Mouse (Mus musculus) heart, adult 8-10 months (tissue): ENCODE results near the gene Hoxa4. TPM values are rescaled to one million over a fixed set of nuclear protein-coding genes. Genes with fewer than 3 reads are reported as not detected.

Source experiments
- DNase-seq: peaks from one replicate; pipeline ENCODE4 v3.0.0; 2022; ENCODE audit warnings: low spot score
- total RNA-seq, 4 experiments: library from RNA; stranded (reverse); gene quantifications; 2 replicates each; pipeline ENCODE4 v1.2.4; 2022

Gene Hoxa4
- total RNA-seq = under 1 TPM; 0.31 to 0.49 (median 0.38) TPM

DNA sequence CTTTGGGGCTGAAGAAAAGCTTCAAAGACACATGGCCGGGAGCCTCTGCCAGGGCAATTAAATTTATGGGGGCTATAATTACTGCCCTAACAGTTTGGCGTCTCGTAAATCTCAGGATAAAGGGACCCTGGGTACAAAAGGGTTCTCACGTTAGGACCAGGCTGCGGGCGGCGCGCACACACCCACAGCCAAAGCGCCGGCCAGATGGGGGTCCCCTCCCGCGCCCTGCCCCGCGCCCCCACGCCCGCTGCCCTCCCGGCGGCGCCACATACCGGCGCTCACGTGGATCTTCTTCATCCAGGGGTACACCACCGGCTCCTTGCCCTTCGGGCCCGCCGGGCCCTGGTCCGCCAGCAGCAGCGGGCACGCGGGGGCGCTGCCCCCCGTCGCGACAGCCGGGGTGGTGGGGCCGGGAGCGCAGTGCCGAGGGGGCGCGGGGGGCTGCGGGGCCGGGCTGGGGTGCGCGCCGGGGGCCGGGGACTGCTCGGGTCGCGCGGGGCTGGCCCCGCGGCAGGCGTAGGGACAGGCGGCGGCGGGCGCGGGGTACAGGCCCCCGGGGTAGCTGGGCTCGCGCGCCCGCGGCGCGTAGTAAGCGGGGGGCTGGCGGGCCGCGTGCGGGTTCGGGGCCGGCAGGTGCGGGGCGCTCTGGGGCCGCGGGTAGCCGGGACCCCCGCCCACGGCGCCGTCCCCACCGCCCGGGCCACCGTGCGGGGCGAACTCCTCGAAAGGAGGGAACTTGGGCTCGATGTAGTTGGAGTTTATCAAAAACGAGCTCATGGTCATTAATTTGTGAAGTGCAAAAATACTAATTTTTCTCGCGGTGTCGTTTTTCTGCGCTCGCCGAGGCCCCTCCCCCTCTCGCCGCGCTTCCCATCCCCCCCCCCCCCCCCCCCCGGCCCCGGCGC lies at the start of gene Hoxa4:
Gene Hoxa4, minus strand, starts transcription at position 848 of the 905 bp plus-strand sequence.
- DNase-seq = no peak

DNA sequence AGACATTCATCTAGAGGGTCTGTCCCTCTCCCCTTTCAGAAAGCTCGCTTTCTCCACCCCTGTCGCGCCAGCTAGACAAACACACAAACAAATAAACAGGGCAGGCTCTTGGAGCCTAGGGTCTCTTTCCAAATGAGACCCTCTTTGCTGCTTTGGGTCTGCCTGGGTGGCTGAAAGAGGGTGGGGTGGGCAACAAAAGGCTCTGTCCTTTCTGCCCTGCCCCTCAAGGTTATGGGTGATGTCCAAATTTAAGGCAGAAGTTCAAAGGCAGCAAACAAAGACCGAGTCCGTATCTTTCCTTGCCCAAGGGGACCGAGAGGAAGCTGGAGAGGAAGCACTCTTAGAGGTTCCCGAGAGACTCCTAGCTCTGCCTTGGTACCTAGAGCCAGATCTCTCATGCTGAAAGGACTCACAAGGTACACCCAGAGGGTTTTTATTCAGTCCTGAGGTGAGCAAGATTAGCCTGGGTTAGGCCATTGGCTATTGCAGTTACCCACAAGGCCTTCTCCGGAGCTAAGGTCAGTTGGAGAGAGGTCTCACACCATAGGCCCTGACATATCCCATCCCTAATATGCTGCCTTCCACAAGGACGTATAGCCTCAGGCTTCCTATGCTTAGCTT lies 49.6 kb upstream of the Hoxa4 start:
- no peak for DNase-seq

DNA sequence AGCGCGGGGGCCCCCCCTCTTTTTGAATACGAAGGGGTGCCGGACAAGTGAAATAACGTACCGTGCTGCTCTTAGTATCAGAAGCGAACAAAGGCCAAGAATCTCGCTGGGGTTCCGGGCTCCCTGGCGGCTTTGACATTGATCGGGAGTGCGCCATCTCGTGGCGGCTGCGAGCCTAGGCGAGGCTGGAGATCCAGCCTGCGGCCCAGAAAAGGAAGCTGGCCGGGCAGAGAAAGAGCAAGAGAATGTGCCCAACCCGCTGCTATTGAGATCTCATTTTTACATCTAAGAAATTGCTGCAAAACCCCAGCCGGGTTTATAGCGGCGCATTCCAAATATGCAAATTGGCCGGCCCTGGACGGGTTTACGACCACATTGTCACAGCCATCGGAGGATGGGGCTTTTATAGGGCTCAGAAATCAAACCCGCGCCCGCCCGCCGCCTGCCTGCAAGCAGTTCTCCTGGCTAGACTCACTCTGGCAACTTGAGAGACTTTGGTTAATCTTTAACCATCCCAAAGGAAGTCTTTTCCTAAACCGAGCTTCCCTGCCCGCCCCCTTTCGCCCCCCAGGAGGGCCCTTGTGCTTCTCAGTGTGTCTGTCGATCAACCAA lies 48.9 kb upstream of the Hoxa4 start, which contains the start of gene Hoxa10:
Gene Hoxa10, minus strand, starts transcription at position 466 of the 612 bp plus-strand sequence.
- peak; percentile 51 for DNase-seq

DNA sequence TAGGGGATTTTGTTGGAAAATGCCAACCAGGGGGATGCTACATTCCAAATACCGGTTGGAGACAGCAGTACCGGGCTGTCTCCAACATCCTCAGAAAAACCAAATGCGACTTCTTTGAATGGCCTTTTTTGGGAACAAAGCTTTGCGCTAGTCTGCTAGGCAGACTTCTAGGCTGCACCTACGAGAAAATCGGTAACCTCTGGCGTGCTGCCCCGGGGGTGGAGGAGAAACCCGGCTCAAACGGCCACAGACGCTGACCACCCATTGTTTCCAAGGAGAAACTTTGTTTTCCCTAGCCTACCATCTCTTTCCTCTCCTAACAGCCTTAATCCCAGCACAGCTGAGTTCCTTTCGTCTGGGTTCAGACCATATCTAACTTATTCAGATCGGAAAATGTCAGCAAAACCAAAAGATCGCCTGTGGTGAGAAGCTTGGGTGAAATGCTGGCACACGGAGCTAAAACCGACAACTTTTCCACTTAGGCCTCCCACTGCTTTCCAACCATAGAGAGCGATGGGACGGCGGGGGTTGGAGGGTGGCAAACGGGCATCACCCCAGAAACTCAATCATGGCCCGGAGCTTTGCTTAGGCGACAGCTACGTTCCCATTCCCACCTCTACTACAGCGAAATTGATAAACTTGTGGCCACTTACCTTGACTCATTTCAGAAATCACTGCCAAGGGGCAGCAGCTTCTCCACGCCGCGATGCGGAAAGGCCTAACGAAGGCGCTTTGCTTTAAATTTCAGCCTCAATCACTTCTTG lies 48.3 kb upstream of the Hoxa4 start:
- no peak for DNase-seq

DNA sequence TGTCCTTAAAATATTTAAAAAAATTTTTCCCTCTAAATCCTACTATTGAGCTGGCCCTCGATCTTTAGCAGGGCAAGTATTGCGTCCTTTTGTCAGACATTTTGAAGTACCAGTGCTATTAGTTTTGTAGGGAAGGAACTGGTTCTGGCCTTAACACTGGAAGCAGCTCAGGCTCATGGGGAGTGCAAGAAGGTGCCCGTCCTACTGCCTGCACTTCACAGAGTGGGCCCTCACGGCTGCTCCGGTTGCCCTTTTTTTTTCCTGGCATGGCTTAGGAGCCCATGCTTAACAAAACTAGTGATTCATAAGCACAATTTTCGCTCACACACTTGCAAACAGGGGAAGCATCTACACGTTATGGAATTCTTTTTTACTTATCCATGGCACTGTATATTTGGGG lies 47.4 kb upstream of the Hoxa4 start:
- DNase-seq = no peak

DNA sequence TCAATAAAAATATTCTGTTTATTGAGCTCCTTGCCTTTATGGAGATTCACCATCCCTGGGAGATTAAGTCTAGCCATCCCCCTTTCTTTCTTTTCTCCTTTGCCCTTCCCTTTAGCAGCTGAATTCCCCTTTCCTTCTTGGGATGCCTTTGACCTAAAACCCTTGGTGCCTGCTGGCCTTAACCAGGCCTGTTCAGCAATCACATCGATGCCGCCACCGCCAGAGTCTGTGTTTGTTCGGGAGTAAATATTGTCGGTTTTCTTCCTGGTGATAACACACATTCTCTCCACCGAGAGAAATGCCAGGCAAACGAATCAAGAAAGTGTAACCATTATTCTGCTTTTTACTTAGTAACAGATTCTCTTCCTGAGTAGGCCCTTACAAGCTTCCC lies 46.6 kb upstream of the Hoxa4 start:
- DNase-seq = no peak

DNA sequence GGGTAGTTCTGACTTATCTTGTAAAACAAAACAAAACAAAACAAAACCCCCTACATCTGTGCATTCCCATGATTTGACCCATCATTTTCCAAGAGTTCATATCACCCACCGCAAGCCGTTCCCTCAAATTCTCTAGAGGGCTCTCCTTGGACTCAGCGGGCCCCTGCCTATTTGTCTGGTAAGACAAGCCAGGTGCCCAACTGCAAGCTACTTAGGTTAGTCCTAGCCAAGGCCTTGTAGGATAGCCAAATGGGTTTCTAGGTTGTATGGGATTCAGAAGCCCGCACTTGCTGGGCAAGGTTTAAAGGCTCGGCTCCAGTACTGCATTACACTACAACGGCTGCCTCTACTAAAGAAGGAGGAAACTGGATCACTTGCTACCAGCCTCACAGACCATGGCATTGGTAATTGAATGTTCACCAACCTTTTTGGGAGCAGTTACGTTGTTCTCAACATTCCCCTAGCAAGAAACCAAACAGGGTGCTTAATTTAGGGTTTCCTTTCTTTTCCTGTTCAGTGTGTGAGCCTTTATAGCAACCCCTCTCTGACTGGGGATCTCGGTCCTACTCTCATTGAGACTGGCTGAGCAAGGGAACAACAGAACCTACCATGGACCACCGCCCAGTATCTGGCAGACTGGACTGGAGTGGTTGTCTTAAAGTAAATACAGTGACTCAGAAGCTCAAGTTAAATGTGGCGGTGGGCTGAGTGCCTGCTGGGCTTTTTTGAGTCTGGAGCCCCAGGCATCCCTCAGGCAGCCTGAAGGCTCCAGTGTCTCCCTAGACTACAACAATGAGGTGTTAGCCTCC lies 46.0 kb upstream of the Hoxa4 start:
- no peak for DNase-seq

DNA sequence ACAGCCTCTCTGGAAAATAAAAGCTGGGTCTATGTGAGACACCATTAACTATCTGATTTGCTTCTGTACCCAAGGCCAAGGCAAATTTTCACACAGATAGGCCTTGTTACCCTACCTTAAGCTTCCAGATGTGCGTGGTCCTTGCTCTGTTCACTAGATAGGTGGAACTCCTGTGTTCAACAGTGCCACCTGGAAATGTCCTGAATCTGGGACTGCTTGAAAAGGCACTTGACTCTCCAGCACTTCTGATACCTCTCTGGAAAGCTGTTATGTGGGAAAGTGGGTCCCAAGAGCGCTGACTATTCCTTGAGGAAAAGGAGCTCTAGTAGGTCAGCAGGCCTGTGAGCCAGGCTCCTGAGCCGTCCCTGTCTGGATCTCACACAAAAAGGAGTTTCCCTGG lies 45.3 kb upstream of the Hoxa4 start:
- DNase-seq = no peak

DNA sequence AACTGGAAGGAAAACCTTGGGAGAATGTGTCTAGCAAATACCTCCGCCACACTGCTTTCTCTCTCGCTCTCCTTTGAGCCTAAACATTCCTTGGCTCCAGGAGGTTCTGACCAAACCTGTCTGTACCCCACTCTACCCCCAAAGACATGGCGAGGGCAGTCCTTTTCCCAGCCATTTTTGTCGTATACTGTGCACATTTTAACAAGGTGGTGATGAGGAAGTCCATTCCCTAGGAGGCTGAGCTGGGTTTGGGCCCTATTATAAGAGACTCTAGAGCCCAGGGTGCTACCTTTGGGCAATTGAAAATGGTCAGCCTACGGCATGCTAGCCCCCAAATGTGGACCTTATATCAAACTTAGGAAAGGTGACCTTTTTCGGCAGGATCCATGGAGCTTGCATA lies 44.3 kb upstream of the Hoxa4 start:
- DNase-seq = no peak

DNA sequence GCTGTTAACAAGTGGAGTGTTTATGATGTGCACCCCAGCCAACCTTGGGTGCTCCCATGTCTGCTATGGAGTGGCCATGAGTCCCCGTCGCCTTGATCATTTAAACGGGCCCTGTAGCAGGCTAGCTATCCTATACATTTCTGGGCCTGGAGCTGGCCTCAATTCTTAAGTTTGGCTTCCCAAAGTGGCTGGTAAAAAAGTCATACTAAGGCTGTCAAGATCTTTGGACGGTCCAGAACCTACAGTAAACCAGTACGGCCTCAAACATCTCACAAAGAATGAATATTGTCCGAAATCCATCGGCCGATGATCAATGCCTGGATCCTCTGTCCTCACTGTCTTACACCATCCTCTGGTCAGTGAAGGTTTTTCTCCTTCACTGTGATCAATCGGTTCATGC lies 43.7 kb upstream of the Hoxa4 start:
- DNase-seq = no peak

DNA sequence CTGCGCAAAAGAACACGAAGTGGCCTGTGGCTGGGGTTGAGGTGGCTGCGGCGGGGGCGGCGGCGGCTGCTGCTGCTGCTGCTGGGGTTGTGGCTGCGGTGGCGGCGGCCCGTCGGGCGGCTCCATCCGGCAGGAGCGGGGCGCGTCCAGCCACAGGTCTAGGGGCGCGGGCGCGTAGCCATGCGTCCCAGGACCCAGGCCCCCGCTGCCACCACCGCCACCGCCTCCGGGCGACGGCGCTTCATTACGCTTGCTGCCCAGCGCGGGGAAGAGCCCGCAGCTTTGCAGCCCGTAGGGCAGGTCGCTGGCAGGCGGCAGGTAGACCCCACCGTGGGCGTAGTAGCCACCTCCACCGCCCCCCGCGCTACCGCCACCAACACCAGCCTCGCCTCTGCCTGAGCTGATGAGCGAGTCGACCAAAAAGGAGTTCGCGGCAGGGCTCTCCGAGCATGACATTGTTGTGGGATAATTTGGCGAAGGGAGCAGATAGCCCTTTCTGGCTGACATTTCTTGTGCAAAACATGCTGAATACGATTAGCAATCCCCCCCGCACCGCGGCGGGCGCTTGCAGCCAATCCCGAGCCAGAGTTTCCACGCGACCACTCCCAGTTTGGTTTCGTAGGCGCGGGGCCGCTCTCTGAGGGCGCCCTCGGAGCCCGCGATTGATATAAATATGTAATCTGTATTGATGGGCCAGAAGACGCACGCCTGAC lies 43.0 kb upstream of the Hoxa4 start:
- no peak for DNase-seq

DNA sequence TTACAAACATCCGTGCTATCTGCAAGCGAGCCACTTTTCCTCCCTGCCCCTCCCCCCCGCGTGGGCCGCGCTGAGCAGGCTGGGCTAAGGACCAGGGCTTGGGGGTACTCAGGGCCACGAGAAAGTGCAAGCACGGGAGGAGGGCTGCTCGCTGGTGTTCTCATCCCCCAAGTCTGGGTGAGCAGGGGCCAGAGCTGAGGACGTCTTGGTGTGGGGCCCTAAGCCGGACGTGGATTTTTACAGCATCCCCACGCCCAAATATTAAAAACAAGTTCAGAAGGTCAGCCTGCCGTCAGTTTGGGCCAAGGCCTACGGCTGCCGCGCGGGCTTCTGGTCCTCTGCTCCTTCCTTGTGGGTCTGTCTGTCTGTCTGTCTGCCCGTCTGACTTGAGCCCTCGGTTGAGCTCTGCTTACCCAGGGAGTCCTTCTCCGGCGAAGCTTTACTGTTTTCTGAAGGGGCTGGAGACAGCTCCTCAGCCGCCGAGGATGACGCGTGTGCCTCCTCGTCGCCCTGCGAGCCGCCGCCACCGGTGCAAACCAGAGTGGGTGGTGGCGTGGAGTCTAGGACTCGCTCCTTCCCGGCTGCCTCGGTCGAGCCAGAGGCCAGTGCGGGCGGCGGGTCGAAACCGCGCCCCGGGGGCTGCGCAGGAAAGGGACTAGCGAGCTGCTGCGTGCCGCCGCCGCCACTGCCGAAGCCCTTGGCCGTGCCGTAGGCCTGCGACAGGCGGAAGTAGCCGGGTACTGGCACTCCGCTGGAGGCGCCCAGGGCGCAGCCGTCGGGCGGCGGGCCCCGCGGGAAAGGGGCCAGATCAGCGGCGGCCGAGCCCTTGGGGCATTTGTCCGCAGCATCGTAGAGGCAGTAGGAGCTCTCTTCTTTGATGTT lies 42.2 kb upstream of the Hoxa4 start:
- no peak for DNase-seq

DNA sequence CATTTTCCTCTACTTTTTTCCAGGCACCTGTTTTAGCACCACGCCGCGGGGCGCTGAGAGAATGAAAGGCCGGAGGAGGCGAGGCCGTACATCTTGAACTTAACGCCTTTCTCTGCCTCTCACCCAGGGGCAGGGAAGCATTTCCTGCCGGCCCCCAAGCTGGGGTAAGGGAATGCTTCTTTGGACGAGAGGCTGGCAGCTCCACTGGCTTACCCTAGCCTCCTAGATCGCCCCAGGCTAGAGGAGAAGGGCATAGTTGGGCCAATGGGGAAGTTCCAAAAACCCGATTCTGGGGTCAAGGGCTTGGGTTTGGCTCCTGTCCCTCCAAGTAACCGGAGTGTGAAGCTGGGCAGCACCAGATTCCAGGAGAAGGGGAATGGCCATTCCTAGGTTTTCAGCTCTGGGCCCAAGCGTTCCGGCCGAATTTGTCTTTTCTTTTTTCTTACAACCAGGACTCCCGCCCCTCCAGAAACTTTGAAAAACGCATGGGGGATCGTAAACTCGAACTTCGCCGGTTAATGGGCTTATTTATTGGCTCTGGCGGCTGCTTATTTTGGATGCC lies 41.5 kb upstream of the Hoxa4 start:
- DNase-seq = no peak

DNA sequence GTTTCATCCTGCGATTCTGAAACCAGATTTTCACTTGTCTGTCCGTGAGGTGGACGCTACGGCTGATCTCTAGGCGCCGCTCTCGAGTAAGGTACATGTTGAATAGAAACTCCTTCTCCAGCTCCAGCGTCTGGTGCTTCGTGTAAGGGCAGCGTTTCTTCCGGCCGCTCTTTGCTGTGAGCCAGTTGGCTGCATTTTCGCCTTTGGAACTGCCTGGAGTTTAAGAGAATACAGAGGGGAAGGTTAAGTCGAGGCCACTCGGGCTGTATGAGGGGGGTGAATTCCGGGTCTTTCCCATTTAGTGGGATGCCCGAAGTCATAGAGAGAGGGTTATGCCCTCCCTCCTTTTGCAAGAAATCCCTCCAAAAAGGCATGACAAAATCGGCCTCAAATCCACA lies 41.0 kb upstream of the Hoxa4 start:
- no peak for DNase-seq

DNA sequence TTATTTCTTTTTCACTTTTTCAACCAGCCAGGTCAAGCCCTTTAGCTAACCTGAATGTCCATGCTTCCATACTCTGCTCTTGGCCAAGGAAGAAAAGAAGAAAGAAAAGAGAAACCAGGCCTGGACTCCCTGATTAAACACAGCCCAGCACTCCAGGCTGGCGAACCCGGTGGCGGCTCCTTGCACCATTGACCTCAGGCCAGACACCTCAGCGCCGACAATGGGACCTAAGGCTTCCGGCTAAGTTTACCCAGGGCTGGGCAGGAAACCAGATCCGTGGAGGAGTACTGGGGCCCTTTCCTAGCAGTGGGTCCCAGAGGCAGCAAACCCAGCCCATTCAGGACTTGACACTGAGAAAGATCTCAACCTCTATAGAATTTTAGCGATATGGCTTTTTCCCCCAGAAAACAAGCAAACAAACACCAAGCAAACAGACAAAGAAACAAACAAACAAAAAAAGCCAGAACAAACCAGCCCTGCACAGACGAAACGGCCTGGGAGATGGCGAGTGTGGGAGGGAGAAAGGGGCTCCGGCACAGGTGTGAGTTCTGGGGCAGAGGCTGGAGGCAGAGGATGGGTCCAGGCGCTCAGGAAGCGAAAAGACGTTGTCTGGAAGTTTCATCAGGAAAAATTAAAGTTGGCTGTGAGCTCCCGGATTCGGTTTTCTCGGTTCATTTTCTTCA lies 40.5 kb upstream of the Hoxa4 start:
- no peak for DNase-seq

DNA sequence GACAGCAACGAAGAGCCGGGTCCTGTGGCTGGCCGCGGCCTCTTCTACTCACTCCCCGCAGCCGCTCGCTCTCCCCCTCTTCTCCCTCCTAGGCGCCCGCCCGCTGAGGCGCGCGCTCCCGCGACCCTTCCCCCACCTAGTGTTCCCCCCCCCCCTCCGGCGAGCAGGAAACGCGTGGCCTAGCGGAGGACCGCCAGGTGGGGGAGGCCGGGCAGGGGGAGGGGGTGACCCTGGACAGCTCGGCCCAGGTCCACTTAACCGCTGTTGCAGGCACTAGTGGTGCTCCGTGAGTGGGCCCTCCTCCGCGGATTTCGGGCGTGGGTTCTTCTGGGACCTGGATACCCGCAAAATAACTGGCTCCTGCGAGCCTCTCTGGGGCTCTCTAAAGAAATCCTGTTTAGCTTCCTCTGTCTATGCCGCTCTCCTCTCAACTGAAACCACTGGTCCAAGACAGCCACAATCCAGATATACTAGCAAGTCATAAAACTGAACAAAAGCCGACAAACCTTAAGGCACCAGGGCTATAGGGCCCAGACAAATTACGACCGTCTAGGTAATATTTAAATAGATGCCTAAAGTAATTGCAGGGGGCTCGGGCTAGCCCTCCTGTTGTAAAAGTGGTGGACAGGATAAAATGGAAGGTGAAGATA lies 39.1 kb upstream of the Hoxa4 start, which contains the start of gene Hoxa9:
Gene Hoxa9, minus strand, starts transcription at position 574 of the 650 bp plus-strand sequence.
- no peak for DNase-seq

DNA sequence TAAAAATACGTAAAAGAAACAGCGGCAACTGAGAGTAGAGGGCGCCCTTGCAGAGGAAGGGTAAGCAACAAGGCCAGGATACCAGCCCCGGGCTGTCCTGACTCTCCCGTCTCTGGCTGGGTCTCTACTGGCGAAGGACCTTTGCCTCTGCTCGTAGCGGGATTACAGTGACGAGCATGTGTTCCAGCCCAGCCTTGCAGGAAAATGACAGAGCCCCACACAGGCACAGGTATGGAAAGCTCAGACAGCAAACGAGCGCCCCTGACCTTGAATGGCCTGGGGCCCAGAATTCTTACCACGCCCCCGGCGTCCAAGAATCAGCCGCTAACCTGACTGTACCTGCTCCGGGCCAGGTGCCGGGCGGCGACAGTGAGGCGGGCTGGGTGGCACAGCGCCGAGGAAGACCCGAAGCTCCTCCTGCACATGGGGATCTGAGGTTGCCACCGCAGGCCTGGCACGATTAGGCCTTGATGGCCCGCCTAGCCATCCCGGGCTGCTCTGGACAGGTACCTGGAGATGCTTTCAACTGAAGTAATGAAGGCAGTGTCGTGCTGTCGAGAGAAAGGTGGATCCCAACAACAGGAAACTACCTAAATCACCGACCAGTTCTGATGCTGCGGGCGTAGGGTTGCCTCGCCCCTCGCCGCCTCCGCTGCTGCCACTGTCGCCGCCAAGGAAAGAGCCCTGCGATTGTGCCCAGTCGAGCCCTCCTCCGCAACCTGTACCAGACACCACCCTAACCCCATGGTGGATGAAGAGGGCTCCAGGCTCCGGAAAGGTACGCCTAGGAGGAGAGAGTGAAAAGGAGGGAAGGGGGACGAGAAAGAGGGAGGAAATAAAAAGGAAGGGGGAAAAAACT lies 38.2 kb upstream of the Hoxa4 start:
- DNase-seq = no peak
